Mouse (Mus musculus) hindbrain, embryonic 10.5 days (tissue): ENCODE measurements around the gene Mymx. TPM values are rescaled to one million over a fixed set of nuclear protein-coding genes. Genes with fewer than 3 reads are reported as not detected.

Experiments
- DNase-seq: peaks from one replicate; pipeline ENCODE4 v3.0.0-alpha.2; 2017; ENCODE audit warnings: low spot score
- H3K27ac ChIP-seq: fragments of 300-500 bp; sonication (generic); 2 replicates; pipeline ENCODE4 v1.5.1; 2016; ENCODE audit warnings: mild to moderate bottlenecking, moderate library complexity
- H3K27me3 ChIP-seq: fragments of 300-500 bp; sonication (generic); 2 replicates; pipeline ENCODE4 v1.6.1; 2016; ENCODE audit warnings: mild to moderate bottlenecking; ENCODE audit not compliant: poor library complexity, insufficient read depth, severe bottlenecking
- H3K36me3 ChIP-seq: fragments of 300-500 bp; sonication (generic); 2 replicates; pipeline ENCODE4 v1.6.1; 2016; ENCODE audit warnings: mild to moderate bottlenecking, moderate library complexity
- H3K4me1 ChIP-seq: fragments of 300-500 bp; sonication (generic); replicated peaks from 2 replicates; pipeline ENCODE4 v1.6.1; 2016; ENCODE audit warnings: mild to moderate bottlenecking
- H3K4me3 ChIP-seq: fragments of 300-500 bp; sonication (generic); 2 replicates; pipeline ENCODE4 v1.5.1; 2016; ENCODE audit warnings: mild to moderate bottlenecking, moderate library complexity
- H3K9me3 ChIP-seq: fragments of 300-500 bp; sonication (generic); 2 replicates; pipeline ENCODE4 v1.6.1; 2016; ENCODE audit warnings: mild to moderate bottlenecking, moderate library complexity
- WGBS: fragments of 180-500 bp; shearing (Covaris S2); methylation state at CpG from one replicate; pipeline ENCODE4 v1.1.7; 2016; 5-methylcytosine and 5-hydroxymethylcytosine counted together
- polyA plus RNA-seq: library from polyadenylated mRNA; unstranded; fragments of >200 nt; fragmentation: Nextera tagmentation; extraction: Ambion mirVana; gene quantifications from 2 replicates; pipeline ENCODE4 v1.2.1, GENCODE M21; 2016

The Mymx gene
- polyA plus RNA-seq, 1 experiment from 2014 or later, result not detected

- WGBS, result 69% methylated on average over 16 of the region's 16 CpGs
- H3K4me1 ChIP-seq, result peaks cover 44% of the 10 kb centered on the region
- H3K27me3 ChIP-seq, result peaks cover 38% of the 10 kb centered on the region
- H3K36me3 ChIP-seq, result peaks cover 9% of the 10 kb centered on the region; the same call in 1 of the 2 replicates
- DNase-seq, result no peak
- no peak overlapping the region for H3K27ac ChIP-seq
- H3K9me3 ChIP-seq, result no peaks in the 10 kb centered on the region
- H3K4me3 ChIP-seq, result 0 out of 2 replicates have a peak overlapping the region, but pooled peaks have one; percentile 2
These were observed 43.7 kb downstream of the Mymx start for GRCm38 (mm10) chr17:45557998-45558862.

DNA sequence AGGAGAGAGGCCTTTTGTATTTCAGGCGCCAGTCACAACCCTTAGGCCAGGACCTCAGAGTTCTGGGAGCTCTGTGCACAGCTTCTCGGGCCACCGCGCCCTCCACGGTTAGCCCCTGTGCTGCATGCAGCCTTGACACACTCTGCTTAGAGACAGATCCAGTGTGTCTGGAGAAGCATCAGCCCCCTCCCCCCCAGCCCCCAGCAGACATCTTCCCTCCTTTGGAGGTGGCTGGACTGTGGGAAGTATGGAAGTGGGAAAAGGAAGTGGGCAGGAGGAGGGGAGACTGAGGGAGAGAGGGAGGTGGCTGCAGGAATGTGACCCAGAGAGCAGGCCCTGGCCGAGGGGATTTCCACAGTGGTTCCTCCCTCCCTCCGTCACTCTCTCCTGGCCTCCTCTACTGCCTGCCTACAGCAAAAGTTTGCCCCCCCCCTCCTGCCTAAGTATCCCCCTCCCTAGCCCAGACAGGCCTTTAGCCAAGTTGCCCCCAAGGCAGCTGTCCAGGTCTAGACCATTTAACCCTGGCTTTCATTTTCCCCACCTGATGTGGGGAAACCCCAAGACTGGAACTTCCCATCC is 44.6 kb downstream of the Mymx start:
- Histone ChIP-seq H3K4me3 (peak overlapping the region; percentile 60; the same call in 1 of the 2 replicates), H3K9me3 (no peaks in the 10 kb centered on the region), H3K27ac (0 out of 2 replicates have a peak overlapping the region, but pooled peaks have one; percentile 36), H3K36me3 (peaks cover 9% of the 10 kb centered on the region; the same call in 1 of the 2 replicates), H3K4me1 (peaks cover 44% of the 10 kb centered on the region), H3K27me3 (peaks cover 42% of the 10 kb centered on the region)
- WGBS, result 63% methylated on average over 7 of the region's 7 CpGs
- DNase-seq, result no peak

DNA sequence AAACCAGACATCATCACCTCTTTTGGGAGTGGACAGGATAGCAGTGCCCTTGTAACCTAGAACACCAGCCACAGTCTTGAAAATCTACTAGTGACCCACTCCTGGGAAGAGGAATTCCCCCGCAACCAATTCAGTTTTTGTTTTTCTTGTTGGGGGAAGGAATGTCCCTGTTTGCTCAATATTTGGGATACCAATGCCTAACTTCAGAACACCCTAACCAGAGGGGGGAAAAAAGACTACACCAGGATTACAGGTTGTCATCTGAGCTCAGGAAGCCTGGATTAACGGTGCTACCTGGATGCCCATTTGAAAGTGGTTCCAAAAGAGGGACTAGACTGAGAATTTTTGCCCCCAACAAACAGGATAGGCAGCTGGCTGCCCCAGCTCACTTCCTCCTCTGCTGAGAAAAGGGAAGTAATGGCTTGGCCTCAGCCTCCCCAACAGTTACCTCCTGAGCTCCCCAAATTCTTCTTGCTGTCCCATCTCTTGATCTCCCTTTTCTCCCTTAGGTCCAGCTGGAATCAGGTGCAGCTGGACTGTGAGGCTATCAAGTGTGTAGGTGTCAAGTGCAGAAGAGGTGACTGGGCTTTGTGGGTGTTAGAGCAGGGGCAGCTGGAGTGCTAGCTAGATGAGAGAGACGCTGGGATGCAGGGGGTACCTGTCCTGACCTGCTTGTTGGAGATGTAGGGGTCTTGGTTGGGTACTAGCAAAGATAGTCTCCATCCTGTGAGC is 45.2 kb downstream of the Mymx start:
- DNase-seq, result no peak
- Histone ChIP-seq H3K27ac (no peak overlapping the region), H3K4me1 (peaks cover 49% of the 10 kb centered on the region), H3K36me3 (peaks cover 9% of the 10 kb centered on the region; the same call in 1 of the 2 replicates), H3K27me3 (peaks cover 42% of the 10 kb centered on the region), H3K4me3 (peak overlapping the region; percentile 60), H3K9me3 (no peaks in the 10 kb centered on the region)
- WGBS, result 70% methylated on average over 3 of the region's 3 CpGs

DNA sequence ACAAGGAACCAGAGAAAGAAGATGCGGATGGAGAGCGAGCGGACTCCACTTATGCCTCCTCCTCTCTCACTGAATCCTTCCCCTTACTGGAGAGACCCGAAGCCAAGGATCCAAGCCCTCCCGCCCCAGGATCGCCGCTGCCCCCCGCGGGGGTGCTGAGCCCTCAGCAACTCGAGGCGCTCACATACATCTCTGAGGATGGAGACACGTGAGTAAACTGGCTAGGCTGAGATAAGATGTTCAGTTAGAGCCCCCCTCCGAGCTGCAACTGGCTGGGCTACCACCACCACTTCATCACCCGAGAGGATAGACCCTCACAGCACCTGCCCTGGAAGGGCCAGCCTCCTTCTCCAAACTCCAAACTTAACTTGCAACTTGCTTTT is 45.8 kb downstream of the Mymx start:
- H3K9me3 ChIP-seq, result no peaks in the 10 kb centered on the region
- H3K27ac ChIP-seq, result peak overlapping the region; percentile 78
- H3K4me3 ChIP-seq, result peak overlapping the region; percentile 60
- 3% methylated on average over 14 of the region's 14 CpGs for WGBS
- H3K4me1 ChIP-seq, result peaks cover 55% of the 10 kb centered on the region
- peaks cover 47% of the 10 kb centered on the region for H3K27me3 ChIP-seq
- peaks cover 9% of the 10 kb centered on the region; the same call in 1 of the 2 replicates for H3K36me3 ChIP-seq
- no peak for DNase-seq

DNA sequence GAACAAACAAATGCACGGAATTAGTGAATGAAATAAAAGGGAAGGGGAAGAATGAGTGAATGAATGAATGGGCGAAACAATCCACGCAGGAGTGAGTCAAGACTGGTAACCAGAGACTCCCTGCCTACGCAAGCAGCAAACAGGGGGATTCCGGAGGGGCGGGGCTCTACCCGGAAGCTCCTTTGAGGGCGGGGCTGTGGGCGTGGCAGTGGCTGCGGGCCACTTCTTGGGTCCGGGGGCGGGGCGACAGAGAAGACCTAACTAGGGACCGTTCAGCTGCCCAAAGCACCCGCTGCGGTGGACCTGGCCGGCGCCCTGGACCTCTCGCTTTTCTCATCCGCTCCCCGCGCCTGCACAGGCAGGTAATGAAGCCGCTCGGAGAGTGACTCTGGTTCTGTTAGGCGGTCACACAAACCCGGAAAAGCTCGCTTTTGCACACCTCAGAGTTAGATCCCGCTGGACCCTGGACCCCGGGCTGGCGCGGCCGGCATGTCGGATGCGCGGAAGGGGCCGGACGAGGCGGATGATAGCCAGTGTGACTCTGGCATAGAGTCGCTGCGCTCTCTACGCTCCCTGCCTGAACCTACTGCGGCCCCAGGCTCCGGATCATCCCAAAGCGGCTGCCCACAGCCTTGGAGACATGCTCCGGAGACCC is 46.3 kb downstream of the Mymx start, which contains the start of gene Nfkbie:
Gene Nfkbie (plus strand): TSS at position 252 of the 655 bp plus-strand sequence.
- under 1% methylated on average over 45 of the region's 45 CpGs for WGBS
- Histone ChIP-seq H3K36me3 (peaks cover 9% of the 10 kb centered on the region; the same call in 1 of the 2 replicates), H3K9me3 (no peaks in the 10 kb centered on the region), H3K27ac (peak within 1 kb of the TSS; percentile 78), H3K4me1 (peaks cover 59% of the 10 kb centered on the region), H3K27me3 (peaks cover 51% of the 10 kb centered on the region), H3K4me3 (peak within 1 kb of the TSS; percentile 60)
- DNase-seq, result peak; percentile 97

GRCm38 (mm10) chr17:45554420-45554819 is 47.5 kb downstream of the Mymx start:
- 39% methylated on average over 1 of the region's 1 CpGs for WGBS
- Histone ChIP-seq H3K4me3 (no peak overlapping the region), H3K9me3 (no peaks in the 10 kb centered on the region), H3K27me3 (peaks cover 55% of the 10 kb centered on the region), H3K4me1 (peaks cover 70% of the 10 kb centered on the region), H3K27ac (no peak overlapping the region), H3K36me3 (0 out of 2 replicates have a peak, but pooled peaks cover 3% of the 10 kb centered on the region)
- no peak for DNase-seq

- 89% methylated on average over 3 of the region's 3 CpGs for WGBS
- Histone ChIP-seq H3K27me3 (peaks cover 55% of the 10 kb centered on the region), H3K9me3 (no peaks in the 10 kb centered on the region), H3K4me3 (no peak overlapping the region), H3K27ac (no peak overlapping the region), H3K36me3 (no peaks in the 10 kb centered on the region), H3K4me1 (peaks cover 70% of the 10 kb centered on the region)
- no peak for DNase-seq
These were observed 48.8 kb downstream of the Mymx start for GRCm38 (mm10) chr17:45553065-45553464.

DNA sequence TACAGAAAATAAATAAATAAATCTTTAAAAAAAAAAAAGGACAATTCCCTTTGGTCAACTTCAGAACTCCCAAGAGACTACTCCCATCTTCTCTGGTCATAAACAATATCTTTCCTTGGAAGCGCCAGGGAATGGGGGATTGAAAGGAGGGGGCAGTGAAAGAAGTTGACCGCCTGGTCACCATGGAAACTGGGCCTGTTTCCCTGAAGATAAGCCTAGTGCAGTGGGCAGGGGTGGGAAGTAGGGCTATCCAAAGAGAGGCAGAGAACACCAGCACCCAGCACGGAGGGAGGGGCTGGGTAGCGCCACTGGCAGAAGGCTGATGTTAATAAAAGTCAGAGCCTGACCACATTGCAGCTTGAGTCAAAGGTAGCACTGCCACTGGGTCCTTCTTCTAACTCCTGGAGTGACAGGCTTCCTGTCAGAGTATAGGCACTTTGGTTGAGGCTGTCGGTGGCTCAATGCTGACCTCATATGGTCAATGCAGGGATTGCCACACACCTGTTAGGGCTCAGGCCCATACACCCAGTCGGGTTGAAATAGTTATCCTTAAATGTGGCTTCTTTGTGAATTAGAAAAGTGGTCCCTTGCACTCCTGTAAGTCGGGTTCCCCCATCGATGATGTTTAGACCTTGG is 50.0 kb downstream of the Mymx start:
- WGBS, result 6% methylated on average over 8 of the region's 8 CpGs
- Histone ChIP-seq H3K27ac (no peak overlapping the region), H3K9me3 (no peaks in the 10 kb centered on the region), H3K4me1 (peaks cover 68% of the 10 kb centered on the region), H3K27me3 (peaks cover 55% of the 10 kb centered on the region), H3K4me3 (peak overlapping the region; percentile 7; the same call in 1 of the 2 replicates), H3K36me3 (peaks cover 1% of the 10 kb centered on the region; the same call in 1 of the 2 replicates)
- peak; percentile 80 for DNase-seq

- Histone ChIP-seq H3K27ac (0 out of 2 replicates have a peak overlapping the region, but pooled peaks have one; percentile 50), H3K4me1 (peaks cover 64% of the 10 kb centered on the region), H3K27me3 (peaks cover 55% of the 10 kb centered on the region), H3K36me3 (peaks cover 7% of the 10 kb centered on the region), H3K4me3 (no peak overlapping the region), H3K9me3 (no peaks in the 10 kb centered on the region)
- no peak for DNase-seq
- 56% methylated on average over 7 of the region's 7 CpGs for WGBS
These were observed 50.6 kb downstream of the Mymx start for GRCm38 (mm10) chr17:45551249-45551796.
